Mouse (Mus musculus): ENCODE results near the gene Gm6121. TPM values are rescaled to one million over a fixed set of nuclear protein-coding genes. Genes with fewer than 3 reads are reported as not detected.

Gene Gm6121
- not detected in 2 replicates for polyA plus RNA-seq (2012; rRNA removed)

DNA sequence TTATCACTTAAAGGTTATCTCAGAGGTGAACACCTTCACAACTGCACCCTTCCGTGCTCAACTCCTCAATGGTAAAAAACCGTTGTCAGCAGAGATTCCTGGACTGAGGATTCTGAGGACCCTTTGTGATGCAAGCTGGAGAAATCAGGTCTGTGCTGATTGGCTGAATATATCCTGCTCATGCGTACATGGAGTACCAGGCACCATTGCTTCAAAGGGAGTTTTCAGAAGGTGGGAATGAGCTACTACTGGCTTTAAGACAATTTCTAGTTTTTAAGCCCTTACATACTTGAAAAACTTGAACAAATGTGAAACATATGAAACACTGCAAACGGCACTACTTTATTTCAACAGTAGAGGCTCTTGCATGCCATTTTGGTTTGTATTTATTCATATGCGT lies at the start of gene Gm6121:
Gene Gm6121 (minus strand): TSS at position 101 of the 400 bp plus-strand sequence.

Other genes with a start within 250 kb of the Gm6121 start
- gene Gm14525, start 233.1 kb downstream of the Gm6121 start, polyA plus RNA-seq (2012; rRNA removed), result not detected in 2 replicates